Mouse (Mus musculus) liver, embryonic 16.5 days (tissue): ENCODE measurements around the gene Cnot4. TPM values are rescaled to one million over a fixed set of nuclear protein-coding genes. Genes with fewer than 3 reads are reported as not detected.

Source experiments
- ATAC-seq: fragments of 200-750 bp; cut with Nextera tagmentation; 2 replicates; pipeline ENCODE4 v1.8.0; 2017; ENCODE audit warnings: low read depth, mild to moderate bottlenecking, moderate number of reproducible peaks, moderate library complexity
- H3K27ac ChIP-seq: fragments of 300-500 bp; sonication (generic); 2 replicates; pipeline ENCODE4 v1.5.1; 2014; ENCODE audit warnings: mild to moderate bottlenecking, low read length
- H3K27me3 ChIP-seq: fragments of 300-500 bp; sonication (generic); 2 replicates; pipeline ENCODE4 v1.6.1; 2014; ENCODE audit warnings: low read depth, low read length, mixed read lengths; ENCODE audit not compliant: control insufficient read depth, insufficient read depth
- H3K36me3 ChIP-seq: fragments of 300-500 bp; sonication (generic); 2 replicates; pipeline ENCODE4 v1.6.1; 2014; ENCODE audit warnings: mild to moderate bottlenecking; ENCODE audit not compliant: control insufficient read depth, insufficient read depth
- H3K4me1 ChIP-seq: fragments of 300-500 bp; sonication (generic); 2 replicates; pipeline ENCODE4 v1.6.1; 2014; ENCODE audit warnings: low read depth, low read length, mixed read lengths; ENCODE audit not compliant: control insufficient read depth
- H3K4me2 ChIP-seq: fragments of 300-500 bp; sonication (generic); 2 replicates; pipeline ENCODE4 v1.6.1; 2014; ENCODE audit warnings: low read depth, low read length, mixed read lengths
- H3K4me3 ChIP-seq: fragments of 300-500 bp; sonication (generic); 2 replicates; pipeline ENCODE4 v1.5.1; 2014; ENCODE audit warnings: low read depth, mild to moderate bottlenecking, low read length
- H3K9ac ChIP-seq: fragments of 300-500 bp; sonication (generic); 2 replicates; pipeline ENCODE4 v1.6.1; 2014; ENCODE audit warnings: low read depth, low read length
- H3K9me3 ChIP-seq: fragments of 300-500 bp; sonication (generic); replicated peaks from 2 replicates; pipeline ENCODE4 v1.6.1; 2016; ENCODE audit warnings: low read length; ENCODE audit not compliant: control insufficient read depth
- WGBS: fragments of 180-500 bp; shearing (Covaris S2); extraction: QIAGEN DNeasy Blood & Tissue Kit; methylation state at CpG from one replicate; pipeline ENCODE4 v1.1.7; 2014; ENCODE audit not compliant: insufficient replicate concordance; 5-methylcytosine and 5-hydroxymethylcytosine counted together
- polyA plus RNA-seq: library from polyadenylated mRNA; unstranded; fragments of >200 nt; fragmentation: Nextera tagmentation; extraction: Ambion mirVana; gene quantifications from 2 replicates; pipeline ENCODE4 v1.2.1, GENCODE M21; 2015

The Cnot4 gene
- polyA plus RNA-seq, 1 experiment from 2014 or later = 12.5 TPM

DNA sequence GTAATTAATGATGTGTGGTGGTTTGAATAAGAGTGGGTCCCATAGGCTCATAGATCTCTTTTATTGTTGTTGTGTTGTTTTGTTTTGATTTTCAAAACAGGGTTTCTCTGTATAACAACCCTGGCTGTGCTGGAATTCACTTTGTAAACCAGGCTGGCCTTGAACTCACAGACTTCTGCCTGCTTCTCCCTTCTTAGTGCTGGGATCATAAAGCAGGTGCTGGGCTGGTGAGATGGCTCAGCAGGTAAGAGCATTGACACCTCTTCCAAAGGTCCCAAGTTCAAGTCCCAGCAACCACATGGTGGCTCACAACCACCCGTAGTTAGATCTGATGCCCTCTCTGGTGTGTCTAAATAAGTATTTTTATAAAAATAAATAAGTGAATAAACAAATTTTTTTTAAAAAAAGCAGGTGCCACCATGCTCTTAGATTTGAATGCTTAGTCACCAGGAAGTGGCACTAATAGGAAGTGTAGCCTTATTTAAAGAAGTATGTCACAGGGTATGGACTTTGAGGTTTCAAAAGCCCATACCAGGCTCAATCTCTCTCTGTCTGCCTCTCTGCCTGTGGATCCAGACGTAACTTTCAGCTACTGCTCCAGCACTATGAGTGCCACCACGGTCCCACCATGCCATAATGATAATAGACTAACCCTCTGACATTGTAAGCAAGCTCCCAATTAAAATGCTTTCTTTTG is 14.3 kb upstream of the Cnot4 start:
- no peaks in the 10 kb centered on the region for H3K4me1 ChIP-seq
- no peaks in the 10 kb centered on the region for H3K9me3 ChIP-seq
- no peak overlapping the region for H3K4me3 ChIP-seq
- WGBS = 57% methylated on average over 3 of the region's 3 CpGs
- H3K36me3 ChIP-seq = no peaks in the 10 kb centered on the region
- no peak overlapping the region for H3K9ac ChIP-seq
- no peaks in the 10 kb centered on the region for H3K27me3 ChIP-seq
- ATAC-seq = no peak
- no peak overlapping the region for H3K4me2 ChIP-seq
- no peak overlapping the region for H3K27ac ChIP-seq

DNA sequence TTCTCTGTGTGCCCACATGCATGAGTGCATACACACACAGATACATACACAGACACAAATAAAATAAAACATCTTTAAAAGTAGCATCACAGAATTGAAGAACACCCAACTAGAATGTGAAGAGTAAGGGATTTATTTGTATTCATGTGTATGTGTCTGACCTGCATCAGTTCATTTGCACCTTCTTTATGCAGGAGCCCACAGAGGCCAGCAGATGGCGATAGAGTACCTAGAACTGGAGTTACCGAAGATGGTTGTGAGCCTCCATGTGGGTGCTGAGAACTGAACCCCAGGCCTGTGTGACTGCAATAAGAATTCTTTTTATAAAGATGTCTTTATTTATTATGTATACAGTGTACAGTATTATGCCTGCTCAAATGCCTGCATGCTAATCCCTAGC is 12.0 kb upstream of the Cnot4 start:
- Histone ChIP-seq H3K27ac (no peak overlapping the region), H3K9ac (no peak overlapping the region), H3K27me3 (no peaks in the 10 kb centered on the region), H3K36me3 (no peaks in the 10 kb centered on the region), H3K4me1 (no peaks in the 10 kb centered on the region), H3K4me2 (no peak overlapping the region), H3K9me3 (no peaks in the 10 kb centered on the region), H3K4me3 (no peak overlapping the region)
- no peak for ATAC-seq
- 75% methylated on average over 2 of the region's 2 CpGs for WGBS

DNA sequence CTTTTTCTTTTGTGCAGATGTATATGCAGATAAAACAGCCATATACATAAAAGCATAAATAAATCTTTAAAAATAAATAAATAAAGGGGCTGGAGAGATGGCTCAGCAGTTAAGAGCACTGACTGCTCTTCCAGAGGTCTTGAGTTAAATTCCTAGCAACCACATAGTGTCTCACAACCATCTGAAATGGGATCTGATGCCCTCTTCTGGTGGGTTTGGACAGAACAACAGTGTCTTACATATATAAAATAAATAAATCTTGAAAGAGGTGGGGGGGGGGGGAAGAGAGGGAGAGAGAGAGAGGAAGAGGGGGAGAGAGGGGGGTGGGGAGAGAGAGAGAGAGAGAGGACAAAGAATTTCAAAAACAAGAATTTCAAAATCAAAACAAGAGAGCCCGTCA is 6.8 kb upstream of the Cnot4 start:
- Histone ChIP-seq H3K27ac (no peak overlapping the region), H3K36me3 (no peaks in the 10 kb centered on the region), H3K4me3 (no peak overlapping the region), H3K9ac (no peak overlapping the region), H3K9me3 (no peaks in the 10 kb centered on the region), H3K4me1 (no peaks in the 10 kb centered on the region), H3K27me3 (no peaks in the 10 kb centered on the region), H3K4me2 (no peak overlapping the region)
- WGBS = 78% methylated on average over 1 of the region's 1 CpGs
- no peak for ATAC-seq

DNA sequence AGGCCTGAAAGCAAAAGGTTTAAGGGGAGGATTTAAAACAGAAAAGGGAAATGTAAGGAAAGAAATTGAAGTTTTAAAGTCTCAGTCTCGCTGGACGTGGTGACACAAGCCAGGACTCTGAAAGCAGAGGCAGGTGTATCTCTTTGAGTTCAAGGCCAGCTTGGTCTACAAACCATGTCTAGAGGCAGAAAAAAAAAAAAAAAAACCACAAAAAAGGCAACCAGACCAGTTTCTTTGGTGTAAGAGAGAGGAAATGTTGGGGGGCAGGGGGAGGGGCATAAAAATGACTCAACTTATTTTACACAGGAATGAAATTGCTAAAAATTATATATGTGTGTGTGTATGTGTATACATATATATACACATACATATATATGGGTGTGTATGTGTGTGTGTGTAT is 1.3 kb upstream of the Cnot4 start:
- Histone ChIP-seq H3K36me3 (no peaks in the 10 kb centered on the region), H3K4me1 (peaks cover 15% of the 10 kb centered on the region), H3K9ac (no peak overlapping the region), H3K27ac (no peak overlapping the region), H3K27me3 (no peaks in the 10 kb centered on the region), H3K9me3 (no peaks in the 10 kb centered on the region), H3K4me2 (peak overlapping the region; percentile 92), H3K4me3 (peak overlapping the region; percentile 68; the same call in 1 of the 2 replicates)
- 25% methylated on average over 2 of the region's 2 CpGs for WGBS
- no peak for ATAC-seq

DNA sequence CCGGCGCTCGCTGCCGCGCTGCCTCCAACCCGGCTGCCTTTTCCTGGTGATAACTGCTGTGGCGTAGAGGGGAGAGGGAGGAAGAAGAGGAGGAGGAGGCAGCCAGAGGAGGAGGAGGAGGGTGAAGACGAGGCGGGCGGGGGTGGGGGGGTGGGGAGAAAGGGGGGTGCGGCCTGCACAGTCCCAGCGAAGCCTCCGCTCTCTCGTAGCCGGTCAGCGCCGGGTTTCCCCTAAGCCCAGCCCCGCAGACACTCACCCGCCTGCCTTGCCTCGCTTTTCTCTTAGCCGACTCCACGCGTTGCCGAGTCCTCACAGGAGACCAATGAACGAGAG is 312 bp downstream of the Cnot4 start:
- no peaks in the 10 kb centered on the region for H3K36me3 ChIP-seq
- peak overlapping the region; percentile 68 for H3K4me3 ChIP-seq
- H3K27me3 ChIP-seq = no peaks in the 10 kb centered on the region
- WGBS = 0% methylated on average over 24 of the region's 25 CpGs
- peak; percentile 88 for ATAC-seq
- peak overlapping the region; percentile 81 for H3K4me2 ChIP-seq
- peaks cover 15% of the 10 kb centered on the region for H3K4me1 ChIP-seq
- H3K27ac ChIP-seq = peak overlapping the region; percentile 96
- peak overlapping the region; percentile 71 for H3K9ac ChIP-seq
- no peaks in the 10 kb centered on the region for H3K9me3 ChIP-seq

DNA sequence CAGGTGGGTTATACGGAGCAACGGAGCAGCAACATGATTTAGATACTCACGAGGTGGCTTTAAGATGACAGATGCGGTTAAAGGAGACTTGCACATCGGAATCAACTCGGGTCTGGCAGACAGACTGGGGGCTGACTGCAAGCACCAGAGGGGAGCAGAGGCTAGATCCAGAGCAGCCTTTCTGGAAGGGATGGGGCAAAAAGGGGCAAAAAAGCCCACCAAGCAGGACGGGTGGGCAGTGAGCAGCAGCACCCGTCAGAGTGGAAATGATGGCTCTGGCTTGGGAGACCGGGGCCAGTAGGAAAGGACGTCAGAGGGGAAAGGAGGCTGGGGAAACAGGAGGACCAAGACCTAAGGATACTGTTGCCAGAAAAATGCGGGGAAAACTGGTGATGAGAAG is 718 bp downstream of the Cnot4 start:
- Histone ChIP-seq H3K27me3 (no peaks in the 10 kb centered on the region), H3K4me2 (peak overlapping the region; percentile 81), H3K4me1 (peaks cover 15% of the 10 kb centered on the region), H3K36me3 (no peaks in the 10 kb centered on the region), H3K9me3 (no peaks in the 10 kb centered on the region), H3K27ac (peak overlapping the region; percentile 96), H3K4me3 (peak overlapping the region; percentile 68), H3K9ac (peak overlapping the region; percentile 71)
- WGBS = under 1% methylated on average over 11 of the region's 11 CpGs
- no peak for ATAC-seq

DNA sequence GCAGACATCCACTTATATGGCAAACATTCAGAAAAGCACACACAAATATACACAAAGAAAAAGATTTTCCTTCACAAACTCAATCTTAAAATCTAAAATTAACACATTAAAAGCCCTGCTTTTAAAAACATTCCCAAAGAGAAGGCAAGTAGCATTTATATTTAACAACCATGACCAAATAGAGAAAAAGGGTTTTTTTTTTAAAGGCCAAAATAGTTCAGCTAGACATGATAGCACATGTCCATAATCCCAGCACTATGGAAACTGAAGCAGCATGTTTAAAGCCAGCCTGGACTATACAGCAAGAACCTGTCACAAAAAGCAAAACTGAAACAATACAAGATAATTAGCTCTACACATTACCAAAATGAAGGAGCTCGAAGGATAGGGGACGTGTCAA is 11.0 kb downstream of the Cnot4 start:
- 79% methylated on average over 2 of the region's 2 CpGs for WGBS
- H3K4me3 ChIP-seq = no peak overlapping the region
- H3K9me3 ChIP-seq = no peaks in the 10 kb centered on the region
- peaks cover 4% of the 10 kb centered on the region for H3K4me1 ChIP-seq
- H3K27me3 ChIP-seq = no peaks in the 10 kb centered on the region
- H3K27ac ChIP-seq = no peak overlapping the region
- no peak overlapping the region for H3K4me2 ChIP-seq
- H3K9ac ChIP-seq = no peak overlapping the region
- no peak for ATAC-seq
- peaks cover 4% of the 10 kb centered on the region for H3K36me3 ChIP-seq

DNA sequence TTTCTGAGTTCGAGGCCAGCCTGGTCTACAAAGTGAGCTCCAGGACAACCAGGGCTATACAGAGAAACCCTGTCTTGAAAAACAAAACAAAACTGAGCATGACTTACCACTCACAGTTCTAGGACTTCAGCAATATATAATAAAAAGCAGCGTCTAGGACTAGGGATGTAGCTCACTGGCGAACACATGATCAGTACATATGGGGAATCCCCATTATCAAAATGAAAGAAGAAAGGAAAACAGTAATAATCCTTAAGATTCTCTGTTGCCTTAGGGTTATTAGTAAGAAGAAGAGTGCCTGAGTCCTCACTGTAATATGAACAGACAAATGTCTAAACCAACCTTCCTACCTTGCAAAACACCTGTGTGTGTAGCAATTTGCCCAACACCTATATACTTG is 11.6 kb downstream of the Cnot4 start:
- no peak overlapping the region for H3K4me3 ChIP-seq
- peaks cover 4% of the 10 kb centered on the region for H3K36me3 ChIP-seq
- 91% methylated on average over 3 of the region's 3 CpGs for WGBS
- H3K27ac ChIP-seq = no peak overlapping the region
- no peak overlapping the region for H3K4me2 ChIP-seq
- H3K27me3 ChIP-seq = no peaks in the 10 kb centered on the region
- no peak for ATAC-seq
- H3K9ac ChIP-seq = no peak overlapping the region
- no peaks in the 10 kb centered on the region for H3K9me3 ChIP-seq
- peaks cover 4% of the 10 kb centered on the region for H3K4me1 ChIP-seq

DNA sequence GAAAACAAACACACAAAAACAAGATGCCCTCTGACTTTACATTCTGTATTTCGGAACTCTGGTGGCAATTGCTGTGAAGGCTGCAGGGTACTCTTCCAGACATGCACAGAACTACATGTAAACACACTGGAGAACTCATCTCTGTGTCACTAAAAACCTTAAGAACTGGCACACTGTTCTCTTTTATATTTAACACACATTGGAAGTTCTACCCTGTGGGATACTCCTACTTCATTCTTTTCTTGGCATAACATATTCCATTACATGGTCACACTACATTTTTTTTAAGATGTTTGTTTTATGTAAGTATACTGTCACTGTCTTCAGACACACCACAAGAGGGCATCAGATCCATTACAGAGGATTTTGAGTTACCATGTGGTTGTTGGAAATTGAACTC is 31.1 kb downstream of the Cnot4 start:
- Histone ChIP-seq H3K36me3 (no peaks in the 10 kb centered on the region), H3K27ac (no peak overlapping the region), H3K9me3 (no peaks in the 10 kb centered on the region), H3K9ac (no peak overlapping the region), H3K27me3 (no peaks in the 10 kb centered on the region), H3K4me2 (no peak overlapping the region), H3K4me3 (no peak overlapping the region), H3K4me1 (no peaks in the 10 kb centered on the region)
- 79% methylated on average over 1 of the region's 1 CpGs for WGBS
- ATAC-seq = no peak
